Mouse (Mus musculus): ENCODE results near the gene Slc52a3. TPM values are rescaled to one million over a fixed set of nuclear protein-coding genes. Genes with fewer than 3 reads are reported as not detected.

The Slc52a3 gene
- polyA plus RNA-seq, 1 experiment, result 1.4 TPM

- no peak for DNase-seq (ENCODE audit: low read depth)
- no peak for TF ChIP-seq POLR2A (IDR thresholded peaks at IDR 0.05; ENCODE audit: borderline replicate concordance, extremely low read depth, insufficient read depth, insufficient read length, poor library complexity, severe bottlenecking)
- TF ChIP-seq CTCF (IDR thresholded peaks at IDR 0.05; ENCODE audit: borderline replicate concordance, extremely low read depth, insufficient read depth, insufficient read length), result peak; percentile 15; the same call in 1 of the 2 replicates
Measured at GRCm38 (mm10) chr2:151975295-151975694, 21.0 kb upstream of the Slc52a3 start.

DNA sequence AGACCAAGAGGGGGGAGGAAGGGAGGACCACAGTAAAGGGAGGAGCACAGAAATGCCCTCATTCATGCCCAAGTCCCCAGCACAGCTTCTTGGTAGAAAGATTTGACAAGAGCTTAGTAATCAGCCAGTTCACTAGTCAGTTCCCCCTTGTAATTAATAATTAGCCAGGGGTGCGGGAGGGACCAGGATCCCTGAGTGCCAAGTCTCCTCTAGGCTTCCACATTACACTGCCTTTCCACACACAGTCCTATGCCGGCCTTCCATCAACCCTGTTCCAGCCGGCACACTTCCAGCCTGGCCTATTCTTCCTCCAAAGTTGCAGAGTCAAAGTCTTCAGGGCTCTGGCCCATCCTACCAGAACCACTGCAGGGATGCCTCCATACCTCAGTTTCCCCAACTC, 20.2 kb upstream of the Slc52a3 start:
- TF ChIP-seq CTCF (IDR thresholded peaks at IDR 0.05; ENCODE audit: borderline replicate concordance, extremely low read depth, insufficient read depth, insufficient read length) (no peak), POLR2A (IDR thresholded peaks at IDR 0.05; ENCODE audit: borderline replicate concordance, extremely low read depth, insufficient read depth, insufficient read length, poor library complexity, severe bottlenecking) (no peak)

GRCm38 (mm10) chr2:151977689-151978440, 18.4 kb upstream of the Slc52a3 start:
- TF ChIP-seq CTCF (IDR thresholded peaks at IDR 0.05; ENCODE audit: borderline replicate concordance, extremely low read depth, insufficient read depth, insufficient read length) (no peak), POLR2A (IDR thresholded peaks at IDR 0.05; ENCODE audit: borderline replicate concordance, extremely low read depth, insufficient read depth, insufficient read length, poor library complexity, severe bottlenecking) (no peak)
- DNase-seq (ENCODE audit: low read depth), result no peak

More for the DNA sequence above, 20.2 kb upstream of the Slc52a3 start:
- no peak for DNase-seq (ENCODE audit: low read depth)

DNA sequence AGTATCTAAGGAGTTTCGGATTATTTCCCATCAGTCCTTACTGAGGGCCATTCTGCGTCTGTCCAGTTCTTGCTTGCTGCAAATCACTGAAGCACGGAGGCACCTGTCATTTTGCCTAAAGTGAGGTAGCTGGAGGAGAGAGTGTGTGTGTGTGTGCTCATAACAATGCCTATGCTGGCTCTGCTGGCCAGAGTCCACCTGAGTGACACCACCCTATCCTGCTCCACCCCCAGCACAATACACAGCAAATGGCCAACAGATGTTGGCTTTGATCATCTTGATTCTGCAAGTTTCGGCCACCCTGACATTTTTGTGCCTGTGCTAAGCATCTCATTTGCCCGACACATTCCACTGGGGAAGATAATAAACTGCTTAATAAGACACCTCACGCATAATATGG, 17.8 kb upstream of the Slc52a3 start:
- DNase-seq (ENCODE audit: low read depth), result no peak
- no peak for TF ChIP-seq POLR2A (IDR thresholded peaks at IDR 0.05; ENCODE audit: borderline replicate concordance, extremely low read depth, insufficient read depth, insufficient read length, poor library complexity, severe bottlenecking)
- TF ChIP-seq CTCF (IDR thresholded peaks at IDR 0.05; ENCODE audit: borderline replicate concordance, extremely low read depth, insufficient read depth, insufficient read length), result no peak

- peak; percentile 97 for DNase-seq (ENCODE audit: low read depth)
- TF ChIP-seq CTCF (IDR thresholded peaks at IDR 0.05; ENCODE audit: borderline replicate concordance, extremely low read depth, insufficient read depth, insufficient read length) (no peak), POLR2A (IDR thresholded peaks at IDR 0.05; ENCODE audit: borderline replicate concordance, extremely low read depth, insufficient read depth, insufficient read length, poor library complexity, severe bottlenecking) (peak; percentile 35; the same call in 1 of the 2 replicates)
Measured at GRCm38 (mm10) chr2:151979470-151980354, 16.6 kb upstream of the Slc52a3 start, which contains the start of gene Fam110a. Fam110a (minus strand) TSS chr2:151980219.

- no peak for DNase-seq (ENCODE audit: low read depth)
- TF ChIP-seq POLR2A (IDR thresholded peaks at IDR 0.05; ENCODE audit: borderline replicate concordance, extremely low read depth, insufficient read depth, insufficient read length, poor library complexity, severe bottlenecking) (no peak), CTCF (IDR thresholded peaks at IDR 0.05; ENCODE audit: borderline replicate concordance, extremely low read depth, insufficient read depth, insufficient read length) (no peak)
Measured at GRCm38 (mm10) chr2:151980355-151980693, 16.0 kb upstream of the Slc52a3 start.

- no peak for DNase-seq (ENCODE audit: low read depth)
- TF ChIP-seq CTCF (IDR thresholded peaks at IDR 0.05; ENCODE audit: borderline replicate concordance, extremely low read depth, insufficient read depth, insufficient read length) (no peak), POLR2A (IDR thresholded peaks at IDR 0.05; ENCODE audit: borderline replicate concordance, extremely low read depth, insufficient read depth, insufficient read length, poor library complexity, severe bottlenecking) (no peak)
Measured at GRCm38 (mm10) chr2:151981268-151981667, 15.0 kb upstream of the Slc52a3 start.

DNA sequence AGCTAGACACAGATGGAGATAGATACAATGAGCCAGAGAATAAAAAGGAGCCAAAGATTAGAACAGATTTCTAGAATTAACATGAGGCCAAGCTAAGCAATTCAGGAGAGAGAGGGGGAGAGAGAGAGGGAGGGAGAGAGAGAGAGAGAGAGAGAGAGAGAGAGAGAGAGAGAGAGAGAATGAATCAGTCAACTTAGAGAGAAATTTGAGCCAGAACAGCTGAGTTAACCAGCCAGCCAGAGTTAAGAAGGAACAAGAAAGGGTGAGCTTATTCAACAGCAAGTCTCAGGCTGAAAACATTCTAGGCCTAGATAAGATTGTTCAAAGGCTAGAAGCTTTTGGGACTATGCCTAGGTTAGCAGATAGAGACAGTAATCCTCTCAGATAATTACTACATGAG, 13.8 kb upstream of the Slc52a3 start:
- no peak for DNase-seq (ENCODE audit: low read depth)
- TF ChIP-seq POLR2A (IDR thresholded peaks at IDR 0.05; ENCODE audit: borderline replicate concordance, extremely low read depth, insufficient read depth, insufficient read length, poor library complexity, severe bottlenecking) (no peak), CTCF (IDR thresholded peaks at IDR 0.05; ENCODE audit: borderline replicate concordance, extremely low read depth, insufficient read depth, insufficient read length) (no peak)

DNA sequence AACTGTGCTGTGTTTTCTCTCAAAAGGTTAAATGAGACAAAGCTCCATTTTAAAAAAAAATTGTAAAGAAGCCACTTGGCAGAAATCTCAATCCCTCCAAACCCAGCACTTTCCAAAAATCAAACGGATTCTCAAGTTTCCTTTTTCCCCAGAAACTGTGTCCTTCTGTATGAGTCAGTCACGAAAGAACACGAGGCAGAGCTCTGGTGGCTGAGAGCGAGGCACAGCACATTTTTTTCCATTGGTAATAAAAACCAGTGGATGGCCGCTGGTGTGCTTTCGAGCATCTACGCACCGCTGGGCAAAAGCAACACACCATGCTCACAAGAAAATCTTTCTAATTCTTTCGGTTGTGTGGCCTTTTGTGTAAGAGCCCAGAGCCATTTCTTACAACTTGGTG, 12.3 kb upstream of the Slc52a3 start:
- DNase-seq (ENCODE audit: low read depth), result no peak
- TF ChIP-seq POLR2A (IDR thresholded peaks at IDR 0.05; ENCODE audit: borderline replicate concordance, extremely low read depth, insufficient read depth, insufficient read length, poor library complexity, severe bottlenecking) (no peak), CTCF (IDR thresholded peaks at IDR 0.05; ENCODE audit: borderline replicate concordance, extremely low read depth, insufficient read depth, insufficient read length) (no peak)

GRCm38 (mm10) chr2:151985426-151986172, 10.7 kb upstream of the Slc52a3 start:
- TF ChIP-seq POLR2A (IDR thresholded peaks at IDR 0.05; ENCODE audit: borderline replicate concordance, extremely low read depth, insufficient read depth, insufficient read length, poor library complexity, severe bottlenecking), result no peak
- TF ChIP-seq CTCF (IDR thresholded peaks at IDR 0.05; ENCODE audit: borderline replicate concordance, extremely low read depth, insufficient read depth, insufficient read length), result no peak
- DNase-seq (ENCODE audit: low read depth), result no peak

DNA sequence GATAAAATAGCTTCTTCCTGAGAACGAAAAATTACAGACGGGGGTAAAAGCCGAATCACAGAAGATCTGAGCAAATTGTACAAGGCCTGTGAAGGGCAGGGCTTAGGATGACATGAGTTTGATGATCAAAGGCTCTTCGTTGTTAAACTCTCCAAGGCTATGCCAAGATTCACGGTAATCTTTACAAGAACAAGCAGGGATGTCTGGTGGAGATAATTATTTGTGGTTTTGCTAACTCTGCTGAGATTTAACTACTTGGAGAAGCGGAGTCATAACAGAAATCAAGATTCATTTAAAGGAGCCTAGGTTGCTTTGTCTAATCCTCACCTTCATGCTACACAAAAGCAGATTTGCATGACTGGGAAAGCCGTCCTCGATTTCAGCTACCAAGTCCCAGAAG, 9.4 kb upstream of the Slc52a3 start:
- DNase-seq (ENCODE audit: low read depth), result no peak
- TF ChIP-seq CTCF (IDR thresholded peaks at IDR 0.05; ENCODE audit: borderline replicate concordance, extremely low read depth, insufficient read depth, insufficient read length) (no peak), POLR2A (IDR thresholded peaks at IDR 0.05; ENCODE audit: borderline replicate concordance, extremely low read depth, insufficient read depth, insufficient read length, poor library complexity, severe bottlenecking) (no peak)

Measured in brain, embryonic 14.5 days (tissue).